Mouse (Mus musculus) heart, postnatal 25 days (tissue): ENCODE results near the gene Mest. TPM values are rescaled to one million over a fixed set of nuclear protein-coding genes. Genes with fewer than 3 reads are reported as not detected.
A peak's percentile ranks its signal among the peaks of the same experiment; 100 is the strongest.

Experiments
- DNase-seq: peaks from one replicate; pipeline ENCODE4 v3.0.0; 2022; ENCODE audit warnings: low spot score
- intact Hi-C: fragments of 180-260 bp; cut with DNase I; formaldehyde crosslinking; loops from one replicate; pipeline ENCODE4 v1.15.1; 2025
- total RNA-seq, 2 experiments: library from RNA; stranded (reverse); gene quantifications; 2 replicates each; pipeline ENCODE4 v1.2.3; 2021

Gene Mest
- total RNA-seq, 2 experiments from 2014 or later, result 12.3 to 15.2 TPM

DNA sequence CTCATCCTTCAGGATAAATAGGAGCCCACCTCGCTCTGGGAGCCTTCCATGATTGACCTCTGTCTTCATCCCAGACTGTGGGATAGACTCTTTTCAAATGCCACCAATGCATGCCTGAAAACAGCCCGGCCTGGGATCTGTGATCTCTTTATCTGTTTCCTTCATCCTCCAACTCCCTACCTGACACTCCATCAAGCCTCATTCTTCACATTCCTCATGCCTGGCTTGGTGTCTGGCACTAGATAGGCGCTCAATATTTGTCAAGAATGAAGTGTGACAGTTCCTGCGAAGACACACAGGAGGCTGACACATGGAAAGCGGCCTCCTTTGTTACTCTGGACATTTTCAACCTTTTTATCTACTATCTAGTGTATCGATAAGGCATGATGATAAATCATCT is 19.9 kb upstream of the Mest start:
- intact Hi-C loops, result no loop called here

GRCm38 (mm10) chr6:30703977-30704602 is 19.3 kb upstream of the Mest start:
- DNase-seq, result no peak
- intact Hi-C loops, result no loop called here

More for the DNA sequence above, 19.9 kb upstream of the Mest start:
- DNase-seq, result no peak

DNA sequence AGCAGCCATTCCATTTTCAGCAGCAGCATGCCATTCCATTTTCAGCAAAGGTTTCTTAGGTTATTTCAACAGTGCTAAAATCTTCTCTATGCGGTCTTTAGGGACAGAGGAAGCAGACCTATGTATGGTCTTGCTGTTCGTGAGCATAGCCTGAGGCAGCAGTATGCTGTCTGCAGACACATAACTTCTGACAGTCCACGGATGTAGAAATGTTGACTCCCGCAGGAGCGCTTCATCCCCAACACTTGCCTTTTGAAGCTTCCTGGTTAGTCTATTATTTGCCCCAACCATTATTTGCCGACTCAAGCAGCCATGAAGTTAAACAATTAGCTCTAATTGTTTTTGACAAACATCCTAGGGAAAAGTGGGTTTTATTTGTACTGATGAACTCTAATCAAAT is 14.2 kb upstream of the Mest start:
- DNase-seq, result no peak
- intact Hi-C loops, result no loop called here

GRCm38 (mm10) chr6:30710371-30711364 is 12.7 kb upstream of the Mest start:
- no peak for DNase-seq
- intact Hi-C loops, result no loop called here

DNA sequence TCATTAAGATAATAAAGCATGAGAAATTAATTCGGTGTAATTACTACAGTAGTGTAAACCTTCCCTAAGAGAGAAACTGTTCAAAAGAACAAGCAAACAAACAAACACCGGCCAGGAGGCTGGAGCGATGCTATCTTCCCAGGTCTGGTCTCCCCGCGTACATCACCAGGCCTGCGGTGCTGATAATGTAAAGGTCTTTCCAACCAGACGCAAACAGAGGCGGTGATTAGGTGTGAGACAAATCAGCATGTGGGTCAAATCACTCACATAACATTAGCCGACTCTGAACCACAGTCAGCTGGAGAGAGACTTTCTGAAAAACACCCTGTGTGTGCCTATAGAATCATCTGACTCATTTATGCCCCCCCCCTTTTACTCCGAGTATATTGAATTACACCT is 12.0 kb upstream of the Mest start:
- intact Hi-C loops, result no loop called here
- DNase-seq, result no peak

DNA sequence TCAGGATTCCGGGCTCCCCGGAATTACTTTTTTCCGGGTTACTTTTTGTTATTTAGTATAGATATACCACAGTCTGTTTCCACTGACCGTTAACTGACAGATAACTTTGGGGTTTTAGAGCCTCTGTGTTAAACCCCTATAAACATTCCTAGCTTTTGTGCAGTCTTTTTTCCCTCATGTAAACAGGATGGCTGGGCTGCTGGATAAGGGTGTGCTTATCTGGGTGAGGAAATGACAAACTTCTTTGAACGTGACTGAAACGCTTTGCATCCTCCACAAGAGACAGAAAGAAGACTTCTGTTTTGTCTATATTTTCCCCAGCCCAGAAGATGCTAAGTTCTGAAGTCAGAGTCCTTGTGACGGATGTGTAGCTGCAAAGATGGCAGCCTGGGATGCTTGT is 10.9 kb upstream of the Mest start:
- intact Hi-C loops, result no loop called here
- DNase-seq, result no peak

- DNase-seq, result no peak
- intact Hi-C loops, result no loop called here
Observed at GRCm38 (mm10) chr6:30713455-30713854, 9.9 kb upstream of the Mest start.

DNA sequence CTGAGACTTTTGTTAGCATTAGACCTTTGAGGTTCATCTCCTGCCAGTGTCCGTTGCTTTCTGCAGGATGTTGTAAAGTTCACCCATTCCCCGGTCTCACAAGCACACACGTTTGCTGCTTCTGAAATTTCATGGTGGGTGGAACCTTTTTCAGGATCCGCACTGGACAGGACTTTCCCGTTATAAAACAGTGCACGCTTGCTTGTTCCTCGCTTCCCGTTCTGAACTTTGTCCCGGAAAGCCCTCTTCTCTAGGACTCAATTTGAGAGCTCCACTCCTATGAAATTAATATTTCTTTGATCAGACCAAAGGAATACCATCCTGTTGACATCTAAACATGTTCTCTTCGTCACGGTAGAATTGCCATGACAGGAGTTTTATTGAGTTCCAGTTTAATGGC is 9.5 kb upstream of the Mest start:
- no peak for DNase-seq
- intact Hi-C loops, result no loop called here

DNA sequence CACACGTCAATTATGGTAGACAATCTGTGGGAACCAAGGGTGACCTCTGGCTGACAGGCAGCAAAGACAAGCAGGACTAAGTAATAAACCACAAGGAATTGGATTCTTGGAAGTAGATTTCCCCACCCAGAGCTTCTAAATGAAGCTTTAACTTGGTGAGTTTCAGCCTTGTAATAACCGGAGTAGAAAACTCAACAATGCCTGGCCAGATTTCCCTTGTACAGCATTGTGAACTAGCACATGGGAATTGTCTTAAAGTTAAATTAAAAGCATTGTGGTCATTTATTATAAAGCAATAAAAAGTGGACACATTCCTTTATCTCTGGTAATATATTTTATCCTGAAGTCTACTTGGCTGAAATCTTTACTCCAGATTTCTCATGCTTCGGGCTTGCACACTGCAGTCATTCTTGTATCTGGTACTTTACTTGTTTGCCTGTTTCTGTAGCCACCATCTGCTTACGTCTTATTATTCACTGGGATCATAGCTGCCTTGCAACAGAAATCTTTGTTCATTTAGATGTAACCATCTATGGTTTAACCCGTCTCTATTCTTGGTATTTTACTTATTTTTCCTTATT is 8.4 kb upstream of the Mest start:
- DNase-seq, result no peak
- intact Hi-C loops, result no loop called here

- intact Hi-C loops, result no loop called here
- DNase-seq, result no peak
Observed at GRCm38 (mm10) chr6:30716796-30717195, 6.6 kb upstream of the Mest start.

DNA sequence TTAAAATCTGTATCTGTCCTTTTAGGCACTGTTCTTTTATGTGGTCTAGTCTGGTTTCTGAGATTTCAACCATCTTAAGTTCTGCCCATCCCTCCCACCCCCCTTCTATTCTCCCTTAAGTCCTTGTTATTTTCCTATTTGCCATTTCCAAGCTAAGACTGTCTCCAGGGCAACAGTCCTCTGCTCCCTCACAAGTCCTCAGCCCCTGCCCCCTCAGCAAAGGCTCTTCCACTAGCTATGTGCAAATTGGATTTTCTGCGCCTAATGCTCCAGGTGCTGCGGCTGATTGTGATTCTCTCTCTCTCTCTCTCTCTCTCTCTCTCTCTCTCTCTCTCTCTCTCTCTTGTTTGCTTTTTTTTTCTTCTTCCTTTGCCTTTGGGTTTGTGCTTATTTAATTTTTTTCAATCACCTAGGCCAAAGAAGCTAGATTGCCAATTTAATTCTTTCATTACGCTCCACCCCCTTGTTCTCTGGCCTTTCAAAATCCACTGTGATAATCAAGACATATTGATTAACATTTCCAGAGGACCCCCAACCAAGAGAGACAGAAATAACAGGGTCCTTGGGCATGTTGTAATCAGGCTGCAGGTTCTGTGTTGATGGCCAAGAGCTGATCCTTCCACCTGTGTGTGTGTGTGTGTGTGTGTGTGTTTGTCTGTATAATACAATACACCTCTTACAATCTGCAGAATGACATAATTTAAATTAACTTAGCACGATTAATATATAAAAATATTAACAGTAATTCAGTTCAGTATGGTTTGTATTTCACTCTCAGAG is 772 bp upstream of the Mest start:
- no peak for DNase-seq
- intact Hi-C loops, result no loop called here

DNA sequence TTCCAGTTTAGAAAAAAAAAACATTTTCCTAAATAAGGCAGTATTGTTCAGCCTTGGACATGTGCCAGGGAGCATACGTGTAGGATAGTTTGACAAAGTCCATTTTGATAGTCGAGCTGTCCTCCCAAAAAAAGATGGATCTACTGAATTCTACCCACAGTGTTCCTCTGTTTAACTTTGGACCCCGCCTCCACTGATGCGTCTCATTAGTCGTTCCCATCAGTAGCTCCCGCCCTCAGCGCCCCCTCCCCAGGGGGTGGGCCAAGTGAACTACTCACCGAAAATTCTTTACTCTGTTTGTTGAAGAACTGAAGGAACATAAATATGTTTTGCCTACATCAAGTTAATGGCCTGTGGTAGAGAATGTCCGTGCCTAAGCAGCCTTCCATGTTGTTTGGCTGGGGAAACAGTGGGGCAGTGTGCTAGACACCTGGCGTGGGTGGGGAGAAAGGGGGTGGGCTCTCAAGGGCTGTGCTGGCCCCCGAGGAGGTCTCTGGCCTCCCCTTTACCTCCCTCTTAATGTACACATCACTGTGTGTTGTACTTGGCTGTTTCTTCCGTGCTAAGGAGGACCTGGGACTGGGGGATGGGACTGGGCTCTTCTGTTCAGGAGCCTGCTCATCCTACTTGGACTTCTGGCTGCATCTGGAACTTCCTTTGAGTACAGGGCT is 7.1 kb downstream of the Mest start:
- no peak for DNase-seq
- intact Hi-C loops, result no loop called here

- intact Hi-C loops, result no loop called here
- DNase-seq, result no peak
Observed at GRCm38 (mm10) chr6:30732571-30733130, 9.3 kb downstream of the Mest start.

DNA sequence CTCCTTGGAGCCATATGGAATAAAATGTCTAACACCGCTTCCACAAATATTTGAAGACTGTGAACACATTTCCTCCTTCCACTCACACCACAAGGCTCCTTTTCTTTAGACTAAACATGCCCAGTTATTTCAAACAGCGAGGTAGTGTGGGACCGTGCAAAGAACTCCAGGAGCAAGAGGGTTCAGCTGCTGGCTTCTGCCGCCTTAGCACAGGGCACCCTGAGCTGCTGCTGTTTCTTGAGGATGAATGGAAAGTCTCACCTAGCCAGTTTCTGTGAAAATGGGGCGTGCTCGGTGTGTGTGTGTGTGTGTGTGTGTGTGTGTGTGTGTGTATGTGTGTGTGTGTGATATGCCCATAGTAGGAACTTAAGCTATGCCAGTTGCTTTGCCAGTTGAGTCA is 11.1 kb downstream of the Mest start:
- DNase-seq, result no peak
- intact Hi-C loops, result no loop called here

- DNase-seq, result no peak
- intact Hi-C loops, result no loop called here
Observed at GRCm38 (mm10) chr6:30734988-30735727, 11.8 kb downstream of the Mest start.

DNA sequence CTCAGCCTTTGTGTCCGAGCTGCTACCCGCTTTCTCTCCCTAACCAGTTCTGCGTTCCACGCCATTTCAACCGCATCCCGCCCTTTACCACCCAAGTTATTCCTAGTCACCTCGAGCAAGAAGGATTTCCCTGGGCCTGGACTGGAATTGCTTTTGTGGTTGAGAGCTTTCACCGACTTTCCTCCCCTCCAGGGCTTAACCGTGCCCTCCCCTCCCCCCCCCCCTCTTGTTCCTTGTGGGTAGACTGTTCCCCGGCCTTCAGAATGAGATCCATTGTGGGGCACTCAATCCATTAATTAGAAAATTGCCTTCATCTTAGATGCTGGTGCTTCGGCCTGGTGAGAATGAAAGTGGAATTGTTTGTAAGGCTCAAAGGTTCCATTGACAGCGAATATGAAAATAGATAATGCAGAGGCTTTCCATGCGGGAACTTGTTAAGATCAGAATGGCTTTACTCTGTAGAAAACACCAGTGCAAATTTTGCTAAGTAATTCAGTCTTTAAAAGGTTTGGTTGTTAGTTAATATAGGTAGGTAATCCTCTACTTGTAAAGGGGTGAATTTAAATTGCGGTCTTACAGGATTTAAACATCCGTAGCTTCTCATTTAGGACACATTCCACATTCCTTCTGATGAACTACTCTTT is 12.5 kb downstream of the Mest start:
- intact Hi-C loops, result no loop called here
- DNase-seq, result no peak

DNA sequence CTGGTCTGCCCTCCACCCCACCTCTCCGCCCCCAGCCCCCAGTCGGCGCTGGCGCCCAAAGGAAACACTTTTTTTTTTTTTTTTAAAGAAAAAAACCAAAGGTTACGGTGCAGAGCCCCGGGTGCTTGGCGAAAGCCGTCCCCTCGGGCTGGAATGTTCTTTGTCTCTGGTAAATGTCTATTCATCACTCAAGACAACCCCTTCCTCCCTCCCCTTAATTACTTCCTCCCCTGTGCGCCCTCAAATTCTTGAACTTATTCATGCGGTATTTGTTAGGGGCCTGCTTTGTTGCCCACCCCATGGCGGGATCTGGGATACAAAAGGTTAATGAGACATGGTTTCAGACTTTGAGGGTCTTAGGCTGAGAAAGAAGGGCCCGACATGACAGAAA is 13.0 kb downstream of the Mest start:
- DNase-seq, result no peak
- intact Hi-C loops, result no loop called here

DNA sequence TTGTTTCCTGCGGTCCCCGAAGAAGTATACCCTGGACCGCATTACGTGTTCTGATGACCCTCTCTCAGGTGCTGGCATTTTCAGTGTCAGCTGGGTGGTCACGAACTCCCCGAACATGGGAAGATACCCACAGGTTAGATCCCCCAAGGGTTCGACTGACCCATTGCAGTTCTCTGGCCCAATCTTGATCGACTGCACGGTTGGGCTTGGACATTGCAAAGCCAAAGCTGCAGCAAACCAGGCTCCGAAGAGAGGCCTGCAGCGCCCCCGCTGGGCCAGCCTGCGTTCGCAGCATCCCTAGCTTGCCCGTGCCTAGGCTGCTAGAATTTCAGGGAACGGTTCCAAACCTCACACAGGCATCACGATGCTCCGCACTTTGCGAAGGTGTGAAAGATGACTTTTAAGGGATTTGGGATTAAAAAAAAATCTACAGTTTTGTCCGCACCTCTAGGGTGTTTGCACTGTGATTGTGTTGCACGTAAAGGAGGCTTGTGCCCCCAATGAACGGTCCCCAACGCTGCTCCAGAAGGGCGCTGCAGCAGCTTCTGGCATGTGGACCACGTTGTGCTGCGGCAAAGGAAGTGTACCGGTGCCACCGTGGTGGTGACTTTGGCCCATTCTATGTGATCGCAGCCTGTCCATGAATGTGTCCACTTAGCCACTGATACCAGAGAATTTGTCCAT is 13.7 kb downstream of the Mest start:
- peak; percentile 53 for DNase-seq
- intact Hi-C loops, result no loop called here
